Mouse (Mus musculus): Measurements from ENCODE around the gene Clnk.
"Not testable (repeated sequence)": the region's sequence is repeated elsewhere in the genome, so short reads cannot be mapped to it uniquely, and the experiment has no call there.

The Clnk gene

DNA sequence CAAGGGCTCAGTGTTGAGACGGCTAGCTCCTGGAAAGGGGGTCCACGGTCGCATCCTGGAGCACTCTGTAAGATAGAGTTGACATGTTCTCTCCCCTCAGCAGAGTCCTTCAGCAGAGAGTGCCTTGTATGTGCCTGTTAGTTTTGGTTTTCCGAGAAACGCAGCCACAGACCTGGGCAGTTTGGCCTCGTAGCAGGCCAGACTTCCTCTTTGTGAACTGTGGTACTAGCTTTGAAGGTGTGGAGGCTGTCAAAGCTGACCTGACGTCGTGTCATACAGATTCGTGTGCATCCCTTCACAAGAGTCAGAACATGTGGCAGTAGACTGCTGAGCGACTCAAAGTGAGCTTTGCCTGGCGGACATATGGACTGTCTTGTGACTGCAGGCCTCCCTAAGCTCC is at the start of gene Clnk:
Gene Clnk, minus strand, starts transcription at position 191 of the 400 bp plus-strand sequence.
- DNase-seq (ENCODE audit: low read depth, low spot score) = no peak

GRCm38 (mm10) chr5:38905271-38905670 is 28.7 kb upstream of the Clnk start:
- DNase-seq (ENCODE audit: low read depth, low spot score) = peak; percentile 7

DNA sequence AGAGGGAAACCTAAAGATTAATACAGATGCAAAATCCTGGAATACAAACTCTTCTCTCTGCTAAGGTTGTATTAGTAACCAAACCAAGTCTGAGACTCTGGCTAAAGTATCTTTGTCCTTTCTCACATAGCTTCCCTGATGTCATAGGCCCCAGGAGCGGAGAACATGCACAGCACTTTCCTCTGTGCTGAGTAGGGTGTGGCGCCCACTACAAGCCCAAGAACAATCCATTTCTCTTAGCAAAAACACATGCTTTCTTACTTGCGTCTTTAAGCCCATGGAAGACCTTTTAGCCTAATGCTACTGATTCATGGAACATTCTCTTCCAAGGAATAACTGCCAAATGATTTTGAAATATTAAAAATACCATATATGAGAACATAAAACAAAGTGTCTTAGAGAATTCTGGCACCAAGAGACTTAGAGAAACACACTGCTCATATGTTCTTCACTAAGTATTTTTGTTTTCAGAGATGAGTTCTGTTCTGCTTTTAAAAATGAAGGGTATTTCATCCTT is 28.0 kb upstream of the Clnk start:
- DNase-seq (ENCODE audit: low read depth, low spot score) = no peak

- DNase-seq (ENCODE audit: low read depth, low spot score) = no peak
Observed at GRCm38 (mm10) chr5:38902889-38903288, 26.3 kb upstream of the Clnk start.

DNA sequence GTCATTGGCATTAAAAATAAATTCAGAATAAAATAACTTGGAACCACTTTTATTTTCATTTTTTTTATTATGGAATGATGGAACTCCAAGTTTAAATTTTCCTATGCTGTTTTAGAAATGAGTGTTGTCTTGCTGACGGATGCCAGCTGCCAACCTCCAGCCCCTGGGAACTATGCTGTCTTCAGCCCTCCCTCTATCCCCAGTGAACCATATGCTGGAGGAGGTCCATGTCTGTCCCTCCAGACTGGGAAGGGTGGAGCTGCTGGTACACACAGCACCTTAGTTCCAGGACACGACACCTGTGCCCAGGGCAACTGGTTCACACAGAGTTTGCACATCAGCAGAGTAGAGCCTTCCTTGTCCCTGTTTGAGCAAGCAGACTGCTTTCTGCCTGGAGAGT is 22.4 kb upstream of the Clnk start:
- DNase-seq (ENCODE audit: low read depth, low spot score) = no peak

GRCm38 (mm10) chr5:38888646-38889045 is 12.0 kb upstream of the Clnk start:
- no peak for DNase-seq (ENCODE audit: low read depth, low spot score)

- no peak for DNase-seq (ENCODE audit: low read depth, low spot score)
Observed at GRCm38 (mm10) chr5:38886623-38887275, 10.1 kb upstream of the Clnk start.

DNA sequence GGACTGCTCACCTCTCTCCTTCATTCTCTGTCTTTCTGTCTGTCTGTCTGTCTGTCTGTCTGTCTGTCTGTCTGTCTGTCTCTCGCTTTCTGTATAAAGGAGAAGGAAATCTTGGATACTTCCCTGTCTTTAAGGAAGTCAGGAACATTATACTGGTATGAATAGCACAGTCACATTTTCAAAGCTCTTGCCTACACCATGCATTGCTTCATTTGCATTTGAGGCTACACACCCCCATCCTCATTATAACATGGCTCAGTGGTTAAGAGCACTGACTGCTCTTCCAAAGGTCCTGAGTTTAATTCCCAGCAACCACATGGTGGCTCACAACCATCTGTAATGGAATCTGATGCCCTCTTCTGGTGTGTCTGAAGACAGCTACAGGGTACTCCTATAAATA is 6.0 kb upstream of the Clnk start:
- DNase-seq (ENCODE audit: low read depth, low spot score) = not testable (repeated sequence)

DNA sequence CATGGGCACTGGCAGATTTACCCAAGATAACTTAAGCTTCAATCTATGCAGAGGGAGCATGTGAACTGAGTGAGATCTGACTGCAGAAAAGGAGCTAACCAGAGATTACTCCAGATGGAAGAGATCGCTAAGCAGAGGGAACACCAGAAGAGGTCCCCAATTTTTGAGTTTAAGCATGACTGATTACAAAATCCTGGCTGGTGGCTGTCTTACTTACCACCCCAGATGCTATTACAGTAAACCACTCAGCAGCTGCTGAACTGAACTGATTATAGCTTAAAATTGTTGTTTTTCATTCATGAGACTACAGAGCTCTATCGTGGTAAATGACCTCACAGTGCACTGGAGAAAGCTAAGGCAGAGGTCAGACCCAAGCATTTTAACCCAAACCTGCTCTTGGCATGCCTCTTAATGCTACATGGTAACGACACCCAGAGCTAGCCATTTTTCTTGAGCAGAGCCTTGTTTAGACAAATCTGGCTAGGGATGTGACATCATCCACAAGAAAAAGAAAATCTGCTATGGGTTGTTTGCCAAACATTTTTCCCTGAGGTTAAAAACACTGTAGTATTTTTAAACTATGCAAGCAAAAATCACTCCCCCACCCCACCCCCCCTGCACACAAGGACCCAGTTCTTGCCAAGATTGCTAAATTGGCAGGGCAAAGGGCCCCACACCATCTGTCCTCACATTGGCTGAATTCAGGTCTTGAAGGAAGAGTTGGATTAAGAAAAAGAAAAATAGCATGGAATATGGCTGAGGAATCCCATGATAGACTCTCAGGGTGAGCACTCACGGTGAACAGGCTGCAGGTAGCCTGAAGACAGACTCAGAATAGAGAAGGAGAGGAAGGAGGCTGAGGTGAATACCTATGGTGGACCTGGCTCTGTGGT is 5.4 kb upstream of the Clnk start:
- DNase-seq (ENCODE audit: low read depth, low spot score) = no peak

DNA sequence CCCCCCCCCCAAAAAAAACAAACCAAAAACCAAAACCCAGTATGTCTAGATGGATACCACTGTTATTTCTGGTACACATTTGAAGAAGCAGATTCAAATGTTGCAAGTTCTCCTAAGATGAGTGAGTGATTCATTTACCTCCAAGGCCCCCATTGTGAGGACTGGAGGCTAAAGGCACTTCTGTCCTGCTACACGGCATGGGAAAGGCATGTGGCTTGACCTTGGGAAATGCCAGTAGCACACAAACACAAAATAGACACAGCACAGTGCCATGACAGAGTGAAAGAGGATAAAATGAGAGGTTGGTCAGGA is 4.8 kb upstream of the Clnk start:
- DNase-seq (ENCODE audit: low read depth, low spot score) = no peak

GRCm38 (mm10) chr5:38879989-38880706 is 3.5 kb upstream of the Clnk start:
- no peak for DNase-seq (ENCODE audit: low read depth, low spot score)

DNA sequence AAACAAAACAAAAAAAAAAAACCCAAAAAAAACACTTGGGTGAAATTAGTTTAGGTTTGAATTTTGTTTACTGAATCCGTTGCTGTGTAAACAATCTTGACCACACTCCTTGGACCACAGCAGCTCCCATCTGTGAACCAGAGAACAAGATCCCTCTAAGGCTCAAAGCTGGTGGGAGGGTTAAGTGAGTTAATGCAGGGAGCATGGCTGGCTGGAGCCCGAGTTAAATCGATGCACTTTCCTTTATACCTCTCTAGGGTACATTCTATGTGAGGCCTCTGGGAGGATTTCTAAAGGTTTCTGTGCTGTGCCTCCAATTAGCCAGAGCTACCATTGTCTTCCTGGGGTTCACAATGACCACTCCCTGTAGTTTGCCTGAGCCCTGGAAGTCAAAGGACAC is 1.2 kb downstream of the Clnk start:
- no peak for DNase-seq (ENCODE audit: low read depth, low spot score)

DNA sequence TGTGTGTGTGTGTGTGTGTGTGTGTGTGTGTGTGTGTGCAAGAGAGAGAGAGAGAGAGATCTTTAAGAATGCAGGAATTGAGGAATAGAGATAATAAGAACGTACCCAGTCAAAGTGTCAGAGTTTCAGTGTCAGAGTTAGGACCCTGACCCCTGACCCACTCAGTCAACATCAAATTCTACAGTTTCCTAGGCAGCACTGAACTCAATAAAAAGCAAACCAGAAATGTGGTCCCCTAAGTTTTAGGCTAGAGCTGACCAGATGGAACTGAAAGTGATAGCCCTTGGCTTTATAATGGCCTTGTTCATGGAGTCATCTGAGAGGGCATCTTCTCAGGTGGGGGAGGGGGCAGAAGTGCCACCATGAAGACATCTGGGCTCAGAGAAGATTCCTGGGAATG is 1.7 kb downstream of the Clnk start:
- DNase-seq (ENCODE audit: low read depth, low spot score) = no peak

GRCm38 (mm10) chr5:38872906-38873305 is 3.7 kb downstream of the Clnk start:
- no peak for DNase-seq (ENCODE audit: low read depth, low spot score)

GRCm38 (mm10) chr5:38871591-38871990 is 5.0 kb downstream of the Clnk start:
- DNase-seq (ENCODE audit: low read depth, low spot score) = no peak

GRCm38 (mm10) chr5:38870485-38870884 is 6.1 kb downstream of the Clnk start:
- DNase-seq (ENCODE audit: low read depth, low spot score) = no peak

DNA sequence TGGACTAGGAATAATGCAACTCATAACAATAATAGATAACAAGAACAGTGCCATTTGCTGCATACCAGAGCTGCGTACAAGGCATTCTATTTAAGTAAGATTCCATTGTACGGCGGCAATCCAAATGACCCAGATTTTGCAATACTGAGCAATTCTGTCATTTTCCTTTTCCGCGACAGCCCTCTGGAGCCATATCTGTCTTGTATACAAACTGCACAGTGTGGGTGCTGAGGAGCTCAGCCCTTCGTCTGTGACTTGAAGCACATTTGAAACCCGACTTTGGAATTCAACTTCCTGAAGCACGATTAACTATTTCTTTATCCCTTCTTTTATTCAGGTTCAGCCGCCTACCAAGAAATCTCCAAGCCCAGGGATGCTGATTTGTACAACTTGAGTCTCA is 6.6 kb downstream of the Clnk start:
- no peak for DNase-seq (ENCODE audit: low read depth, low spot score)

DNA sequence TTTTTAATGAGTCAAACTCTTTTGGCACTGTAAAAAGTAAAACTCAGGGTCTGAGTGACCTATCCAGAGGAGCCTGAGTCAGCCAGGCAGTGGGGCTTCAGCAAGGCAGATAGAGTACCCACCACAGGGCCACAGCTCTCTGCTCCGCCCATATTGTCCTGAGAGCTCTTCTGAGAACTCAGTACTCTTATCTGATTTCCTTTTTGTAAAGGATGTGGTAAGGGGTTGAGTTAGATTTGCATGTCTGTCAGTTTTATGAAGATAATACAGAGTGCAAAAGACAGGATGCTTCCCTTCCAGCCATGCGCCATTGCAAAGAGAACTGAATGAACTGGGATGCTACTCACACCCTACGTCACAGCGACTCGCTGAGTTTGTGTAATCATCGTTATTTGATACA is 12.0 kb downstream of the Clnk start:
- no peak for DNase-seq (ENCODE audit: low read depth, low spot score)

GRCm38 (mm10) chr5:38863029-38863428 is 13.6 kb downstream of the Clnk start:
- DNase-seq (ENCODE audit: low read depth, low spot score) = no peak

- no peak for DNase-seq (ENCODE audit: low read depth, low spot score)
Observed at GRCm38 (mm10) chr5:38862288-38862985, 14.2 kb downstream of the Clnk start.

GRCm38 (mm10) chr5:38858015-38858721 is 18.4 kb downstream of the Clnk start:
- DNase-seq (ENCODE audit: low read depth, low spot score) = no peak

Data from WW6 (cell line).